Mouse (Mus musculus): Measurements from ENCODE around the gene Gatb. TPM values are rescaled to one million over a fixed set of nuclear protein-coding genes. Genes with fewer than 3 reads are reported as not detected.

Gene Gatb
- polyA plus RNA-seq, 1 experiment from 2014 or later = 21.6 TPM

DNA sequence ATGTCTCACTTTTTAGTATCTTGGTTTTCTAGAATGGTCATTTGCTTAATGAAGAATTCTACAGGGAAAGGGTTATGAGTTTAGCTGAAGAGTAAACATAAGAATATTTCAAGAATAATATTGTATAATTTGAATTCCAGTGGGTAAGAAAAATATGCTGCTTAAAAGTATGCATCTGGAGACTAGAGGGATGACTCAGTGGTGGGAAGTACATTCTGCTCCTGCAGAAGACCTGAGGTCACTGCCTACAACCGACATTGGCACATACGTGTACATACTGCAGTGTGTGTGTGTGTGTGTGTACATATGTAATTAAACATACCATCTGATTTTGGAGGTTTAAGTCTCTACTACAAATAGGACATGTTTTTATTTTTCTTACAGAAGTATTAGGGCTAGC, 61.7 kb downstream of the Gatb start:
- 98% methylated on average over 2 of the region's 2 CpGs for WGBS
- Histone ChIP-seq H3K36me3 (replicated peaks; ENCODE audit: control insufficient read depth, insufficient read depth) (no peaks in the 10 kb centered on the region), H3K4me2 (replicated peaks) (no peak overlapping the region), H3K27ac (no peak overlapping the region), H3K4me1 (replicated peaks; ENCODE audit: control insufficient read depth, insufficient read depth, low read length) (no peaks in the 10 kb centered on the region), H3K4me3 (replicated peaks; ENCODE audit: low read length) (no peak overlapping the region), H3K9ac (no peak overlapping the region), H3K9me3 (ENCODE audit: control insufficient read depth, low read length) (no peaks in the 10 kb centered on the region), H3K27me3 (ENCODE audit: control insufficient read depth, insufficient read depth, low read length) (no peaks in the 10 kb centered on the region)
- DNase-seq (ENCODE audit: low spot score) (no peak), ATAC-seq (ENCODE audit: low FRiP score) (no peak)

DNA sequence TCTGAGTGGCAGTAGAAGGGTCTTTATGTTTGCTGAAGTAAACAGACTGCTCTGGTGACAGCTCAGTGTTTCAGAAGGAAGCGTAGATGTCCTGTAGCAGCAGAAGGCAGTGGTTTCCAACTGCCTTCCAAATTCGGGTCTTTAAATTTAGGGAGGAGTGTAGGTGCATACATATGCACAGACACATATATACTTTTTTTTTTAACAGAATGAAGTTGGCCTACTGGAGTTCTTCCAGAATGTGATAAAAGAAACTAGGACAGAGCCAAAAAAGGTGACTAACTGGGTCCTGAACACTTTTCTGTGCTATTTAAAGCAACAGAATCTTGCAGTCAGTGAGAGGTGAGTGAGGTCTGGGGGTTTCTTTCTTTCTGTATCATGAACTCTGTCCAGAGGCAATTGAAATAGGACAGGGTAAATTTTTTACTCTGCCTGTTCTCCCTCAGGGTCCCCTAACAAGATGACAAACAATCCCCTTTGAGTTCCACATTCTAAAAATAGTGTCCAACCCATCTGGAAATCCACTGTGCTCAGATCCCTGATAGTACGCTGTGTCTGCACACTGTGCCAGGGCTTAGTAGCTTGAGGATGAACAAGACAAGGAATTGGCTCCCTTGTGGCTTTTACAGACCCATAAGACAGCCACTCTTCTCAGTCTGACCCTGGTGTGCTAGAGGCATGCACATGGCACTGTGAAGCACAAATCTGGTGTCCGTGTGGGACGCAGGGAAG, 63.0 kb downstream of the Gatb start:
- H3K4me3 ChIP-seq (replicated peaks; ENCODE audit: low read length) = no peak overlapping the region
- no peak overlapping the region for H3K27ac ChIP-seq
- no peaks in the 10 kb centered on the region for H3K9me3 ChIP-seq (ENCODE audit: control insufficient read depth, low read length)
- ATAC-seq (ENCODE audit: low FRiP score) (no peak), DNase-seq (ENCODE audit: low spot score) (no peak)
- no peak overlapping the region for H3K9ac ChIP-seq
- no peaks in the 10 kb centered on the region for H3K36me3 ChIP-seq (replicated peaks; ENCODE audit: control insufficient read depth, insufficient read depth)
- no peak overlapping the region for H3K4me2 ChIP-seq (replicated peaks)
- H3K27me3 ChIP-seq (ENCODE audit: control insufficient read depth, insufficient read depth, low read length) = no peaks in the 10 kb centered on the region
- H3K4me1 ChIP-seq (replicated peaks; ENCODE audit: control insufficient read depth, insufficient read depth, low read length) = no peaks in the 10 kb centered on the region
- 94% methylated on average over 5 of the region's 5 CpGs for WGBS

DNA sequence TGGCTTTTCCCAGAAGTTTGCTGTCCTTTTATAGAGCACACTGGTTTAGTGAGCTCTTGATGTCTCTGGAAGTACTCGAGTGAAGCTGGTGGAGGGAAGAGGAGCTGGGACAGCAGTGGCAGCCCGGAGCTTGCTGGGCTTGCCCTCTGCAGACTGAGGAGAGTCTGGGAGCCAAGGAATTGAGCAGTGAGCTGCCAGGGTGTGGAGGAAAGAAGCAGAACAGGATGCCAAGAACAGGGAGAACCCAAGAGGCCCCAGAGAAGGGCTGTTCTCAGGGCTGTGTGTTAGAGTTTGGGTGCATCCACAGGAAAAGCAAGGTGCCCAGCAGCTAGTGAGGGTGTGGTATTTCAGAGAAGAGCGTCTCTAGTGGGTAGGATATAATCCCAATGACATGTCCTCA, 67.8 kb downstream of the Gatb start:
- no peak for DNase-seq (ENCODE audit: low spot score)
- WGBS = 95% methylated on average over 3 of the region's 3 CpGs
- Histone ChIP-seq H3K36me3 (replicated peaks; ENCODE audit: control insufficient read depth, insufficient read depth) (no peaks in the 10 kb centered on the region; the same call in 1 of the 2 replicates), H3K4me2 (replicated peaks) (no peak overlapping the region), H3K27ac (no peak overlapping the region), H3K27me3 (ENCODE audit: control insufficient read depth, insufficient read depth, low read length) (no peaks in the 10 kb centered on the region), H3K9ac (no peak overlapping the region), H3K4me1 (replicated peaks; ENCODE audit: control insufficient read depth, insufficient read depth, low read length) (no peaks in the 10 kb centered on the region), H3K4me3 (replicated peaks; ENCODE audit: low read length) (no peak overlapping the region), H3K9me3 (ENCODE audit: control insufficient read depth, low read length) (no peaks in the 10 kb centered on the region)
- ATAC-seq (ENCODE audit: low FRiP score) = no peak

DNA sequence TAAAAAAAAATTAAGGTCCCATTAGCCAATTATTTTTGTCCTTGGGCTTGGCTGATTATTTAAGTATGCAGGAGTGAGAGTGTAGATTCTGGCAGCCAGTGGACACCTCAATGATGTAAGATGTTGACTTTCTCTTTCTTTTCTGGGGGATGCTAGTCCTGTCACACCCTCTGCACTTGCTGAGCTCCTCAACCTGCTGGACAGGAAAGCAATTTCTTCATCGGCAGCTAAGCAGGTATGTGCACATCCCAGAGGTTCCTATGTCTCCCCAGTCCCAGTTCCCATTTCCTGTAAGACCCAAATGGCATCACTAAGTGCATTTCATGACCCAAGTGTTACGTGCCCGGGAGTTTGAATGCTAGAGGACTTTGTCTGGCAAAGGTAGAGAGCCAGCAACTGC, 70.9 kb downstream of the Gatb start:
- no peak overlapping the region for H3K4me2 ChIP-seq (replicated peaks)
- no peak overlapping the region for H3K4me3 ChIP-seq (replicated peaks; ENCODE audit: low read length)
- ATAC-seq (ENCODE audit: low FRiP score) (no peak), DNase-seq (ENCODE audit: low spot score) (no peak)
- H3K9me3 ChIP-seq (ENCODE audit: control insufficient read depth, low read length) = no peaks in the 10 kb centered on the region
- H3K27ac ChIP-seq = no peak overlapping the region
- no peaks in the 10 kb centered on the region for H3K27me3 ChIP-seq (ENCODE audit: control insufficient read depth, insufficient read depth, low read length)
- H3K9ac ChIP-seq = no peak overlapping the region
- H3K36me3 ChIP-seq (replicated peaks; ENCODE audit: control insufficient read depth, insufficient read depth) = no peaks in the 10 kb centered on the region; the same call in 1 of the 2 replicates
- 96% methylated on average over 3 of the region's 3 CpGs for WGBS
- no peaks in the 10 kb centered on the region for H3K4me1 ChIP-seq (replicated peaks; ENCODE audit: control insufficient read depth, insufficient read depth, low read length)

DNA sequence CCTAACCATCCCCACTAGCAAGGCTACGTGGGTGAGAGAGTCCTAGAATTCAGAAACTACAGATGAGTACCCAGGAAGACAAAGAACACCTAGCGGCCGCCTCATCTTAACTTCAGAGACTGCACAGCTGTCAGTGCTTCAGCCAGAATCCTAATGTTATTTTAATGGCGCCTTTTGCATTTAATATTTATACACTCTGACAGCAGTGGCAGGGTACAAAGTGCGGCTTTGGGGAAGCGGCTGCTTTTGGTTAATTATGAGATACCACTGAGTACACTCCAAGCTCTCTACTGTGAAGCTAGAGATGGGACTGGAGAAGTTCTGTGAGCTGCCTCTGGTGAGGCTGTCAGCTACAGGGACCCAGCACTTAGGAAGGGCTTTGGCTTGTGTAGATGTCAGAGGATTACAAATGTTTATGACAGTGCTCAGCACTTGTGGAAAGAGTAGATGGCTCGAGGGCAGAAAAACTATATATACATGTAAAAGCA, 71.6 kb downstream of the Gatb start:
- H3K9me3 ChIP-seq (ENCODE audit: control insufficient read depth, low read length) = no peaks in the 10 kb centered on the region
- H3K4me2 ChIP-seq (replicated peaks) = no peak overlapping the region
- H3K27me3 ChIP-seq (ENCODE audit: control insufficient read depth, insufficient read depth, low read length) = no peaks in the 10 kb centered on the region
- no peaks in the 10 kb centered on the region for H3K4me1 ChIP-seq (replicated peaks; ENCODE audit: control insufficient read depth, insufficient read depth, low read length)
- H3K4me3 ChIP-seq (replicated peaks; ENCODE audit: low read length) = no peak overlapping the region
- 82% methylated on average over 7 of the region's 7 CpGs for WGBS
- no peak for DNase-seq (ENCODE audit: low spot score)
- H3K27ac ChIP-seq = no peak overlapping the region
- no peak for ATAC-seq (ENCODE audit: low FRiP score)
- H3K36me3 ChIP-seq (replicated peaks; ENCODE audit: control insufficient read depth, insufficient read depth) = no peaks in the 10 kb centered on the region; the same call in 1 of the 2 replicates
- H3K9ac ChIP-seq = no peak overlapping the region

- no peaks in the 10 kb centered on the region for H3K9me3 ChIP-seq (ENCODE audit: control insufficient read depth, low read length)
- H3K36me3 ChIP-seq (replicated peaks; ENCODE audit: control insufficient read depth, insufficient read depth) = no peaks in the 10 kb centered on the region; the same call in 1 of the 2 replicates
- no peak overlapping the region for H3K4me3 ChIP-seq (replicated peaks; ENCODE audit: low read length)
- H3K27ac ChIP-seq = no peak overlapping the region
- H3K27me3 ChIP-seq (ENCODE audit: control insufficient read depth, insufficient read depth, low read length) = no peaks in the 10 kb centered on the region
- no peak overlapping the region for H3K4me2 ChIP-seq (replicated peaks)
- 93% methylated on average over 4 of the region's 4 CpGs for WGBS
- DNase-seq (ENCODE audit: low spot score) (no peak), ATAC-seq (ENCODE audit: low FRiP score) (no peak)
- no peak overlapping the region for H3K9ac ChIP-seq
- H3K4me1 ChIP-seq (replicated peaks; ENCODE audit: control insufficient read depth, insufficient read depth, low read length) = no peaks in the 10 kb centered on the region; the same call in 1 of the 2 replicates
Observed at GRCm38 (mm10) chr3:85649176-85649575, 75.3 kb downstream of the Gatb start.

GRCm38 (mm10) chr3:85652727-85653665, 79.1 kb downstream of the Gatb start:
- Histone ChIP-seq H3K9ac (no peak overlapping the region), H3K4me1 (replicated peaks; ENCODE audit: control insufficient read depth, insufficient read depth, low read length) (no peaks in the 10 kb centered on the region; the same call in 1 of the 2 replicates), H3K4me3 (replicated peaks; ENCODE audit: low read length) (no peak overlapping the region), H3K4me2 (replicated peaks) (no peak overlapping the region), H3K36me3 (replicated peaks; ENCODE audit: control insufficient read depth, insufficient read depth) (no peaks in the 10 kb centered on the region), H3K27ac (no peak overlapping the region), H3K9me3 (ENCODE audit: control insufficient read depth, low read length) (no peaks in the 10 kb centered on the region), H3K27me3 (ENCODE audit: control insufficient read depth, insufficient read depth, low read length) (no peaks in the 10 kb centered on the region)
- no peak for DNase-seq (ENCODE audit: low spot score)
- no peak; the same call in 1 of the 2 replicates for ATAC-seq (ENCODE audit: low FRiP score)
- WGBS = 69% methylated on average over 4 of the region's 4 CpGs

- H3K27me3 ChIP-seq (ENCODE audit: control insufficient read depth, insufficient read depth, low read length) = no peaks in the 10 kb centered on the region
- H3K4me3 ChIP-seq (replicated peaks; ENCODE audit: low read length) = no peak overlapping the region
- no peak overlapping the region for H3K4me2 ChIP-seq (replicated peaks)
- WGBS = 97% methylated on average over 3 of the region's 3 CpGs
- H3K36me3 ChIP-seq (replicated peaks; ENCODE audit: control insufficient read depth, insufficient read depth) = no peaks in the 10 kb centered on the region
- DNase-seq (ENCODE audit: low spot score) (no peak), ATAC-seq (ENCODE audit: low FRiP score) (no peak)
- no peak overlapping the region for H3K27ac ChIP-seq
- H3K9ac ChIP-seq = no peak overlapping the region
- H3K4me1 ChIP-seq (replicated peaks; ENCODE audit: control insufficient read depth, insufficient read depth, low read length) = no peaks in the 10 kb centered on the region; the same call in 1 of the 2 replicates
- no peaks in the 10 kb centered on the region for H3K9me3 ChIP-seq (ENCODE audit: control insufficient read depth, low read length)
Observed at GRCm38 (mm10) chr3:85655538-85655937, 81.6 kb downstream of the Gatb start.

GRCm38 (mm10) chr3:85659681-85660080, 85.8 kb downstream of the Gatb start:
- Histone ChIP-seq H3K27ac (no peak overlapping the region), H3K36me3 (replicated peaks; ENCODE audit: control insufficient read depth, insufficient read depth) (no peaks in the 10 kb centered on the region), H3K9me3 (ENCODE audit: control insufficient read depth, low read length) (no peaks in the 10 kb centered on the region), H3K4me1 (replicated peaks; ENCODE audit: control insufficient read depth, insufficient read depth, low read length) (no peaks in the 10 kb centered on the region), H3K9ac (no peak overlapping the region), H3K4me2 (replicated peaks) (no peak overlapping the region), H3K27me3 (ENCODE audit: control insufficient read depth, insufficient read depth, low read length) (no peaks in the 10 kb centered on the region), H3K4me3 (replicated peaks; ENCODE audit: low read length) (no peak overlapping the region)
- no peak for DNase-seq (ENCODE audit: low spot score)
- ATAC-seq (ENCODE audit: low FRiP score) = no peak
- WGBS = 87% methylated on average over 7 of the region's 7 CpGs
